Mouse (Mus musculus): Measurements from ENCODE around the gene Anapc13.
A peak's percentile ranks its signal among the peaks of the same experiment; 100 is the strongest.

The Anapc13 gene

GRCm38 (mm10) chr9:102625983-102626838, at the start of gene Anapc13, which contains the start of gene Cep63:
Gene Anapc13, plus strand, starts transcription at chr9:102626296.
Gene Cep63, minus strand, starts transcription at chr9:102626534.
- DNase-seq (ENCODE audit: low spot score): peak; percentile 97

DNA sequence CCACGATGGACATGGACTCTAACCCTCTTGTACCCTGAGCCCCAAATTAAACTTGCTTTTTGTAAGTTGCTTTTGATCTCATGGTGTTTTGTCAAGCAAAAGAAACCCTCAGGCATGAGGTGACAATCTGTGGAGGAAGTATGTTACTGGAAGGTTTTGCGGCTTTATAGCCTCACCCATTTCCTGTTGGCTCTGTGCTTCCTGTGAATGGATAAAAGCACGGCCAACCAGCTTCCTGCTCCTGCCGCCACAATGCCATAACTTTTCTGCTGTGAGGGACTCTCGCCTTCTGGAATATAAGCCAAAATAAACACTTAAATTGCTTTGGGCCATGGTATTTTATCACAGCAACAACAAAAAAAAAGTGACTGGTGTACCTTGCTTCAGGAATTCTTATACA, 48.6 kb upstream of the Anapc13 start:
- no peak for DNase-seq (ENCODE audit: low spot score)

DNA sequence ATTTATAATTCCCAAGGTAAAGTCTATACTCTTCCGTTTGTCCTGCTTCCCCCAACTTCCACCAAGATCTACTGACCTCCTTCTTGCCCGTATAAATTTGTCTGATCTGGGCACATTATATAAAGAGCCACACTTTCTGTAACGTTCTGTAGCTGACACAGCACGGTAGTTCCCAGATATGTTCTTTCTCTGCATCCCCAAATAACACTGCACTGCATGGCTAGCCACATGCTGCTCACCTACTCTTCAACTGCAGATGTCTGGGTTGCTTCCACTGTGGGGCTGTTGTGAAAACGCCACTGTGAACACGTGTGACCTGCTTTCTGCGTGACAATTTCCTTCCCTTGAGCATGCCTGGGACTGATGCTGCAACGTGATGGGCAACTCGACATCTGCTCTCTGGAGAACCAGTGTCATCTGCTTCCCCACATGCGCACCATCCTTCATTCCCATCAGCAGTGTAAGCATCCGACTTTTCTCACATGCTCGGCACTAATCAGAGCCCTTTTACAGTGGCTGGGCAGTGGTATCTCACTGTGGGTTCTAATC, 44.1 kb upstream of the Anapc13 start:
- DNase-seq (ENCODE audit: low spot score): no peak

DNA sequence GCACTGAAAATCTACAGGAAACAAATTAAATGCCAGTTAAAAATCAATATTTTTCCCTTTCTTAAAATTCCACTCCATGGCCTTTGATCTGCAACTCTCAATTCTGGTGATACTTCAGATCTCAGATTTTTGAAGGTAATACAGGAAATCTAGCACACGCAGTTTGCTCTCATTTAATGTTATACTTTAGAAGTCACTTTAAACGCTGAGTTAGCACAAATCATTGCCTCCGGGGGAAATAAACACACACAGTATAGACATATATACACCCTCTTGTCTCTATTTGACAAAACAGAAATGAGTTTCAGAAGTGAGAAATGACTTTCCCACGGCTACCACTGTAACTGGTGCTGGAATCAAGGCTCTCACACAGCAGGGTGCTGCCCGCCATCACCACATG, 38.7 kb upstream of the Anapc13 start:
- DNase-seq (ENCODE audit: low spot score): no peak

DNA sequence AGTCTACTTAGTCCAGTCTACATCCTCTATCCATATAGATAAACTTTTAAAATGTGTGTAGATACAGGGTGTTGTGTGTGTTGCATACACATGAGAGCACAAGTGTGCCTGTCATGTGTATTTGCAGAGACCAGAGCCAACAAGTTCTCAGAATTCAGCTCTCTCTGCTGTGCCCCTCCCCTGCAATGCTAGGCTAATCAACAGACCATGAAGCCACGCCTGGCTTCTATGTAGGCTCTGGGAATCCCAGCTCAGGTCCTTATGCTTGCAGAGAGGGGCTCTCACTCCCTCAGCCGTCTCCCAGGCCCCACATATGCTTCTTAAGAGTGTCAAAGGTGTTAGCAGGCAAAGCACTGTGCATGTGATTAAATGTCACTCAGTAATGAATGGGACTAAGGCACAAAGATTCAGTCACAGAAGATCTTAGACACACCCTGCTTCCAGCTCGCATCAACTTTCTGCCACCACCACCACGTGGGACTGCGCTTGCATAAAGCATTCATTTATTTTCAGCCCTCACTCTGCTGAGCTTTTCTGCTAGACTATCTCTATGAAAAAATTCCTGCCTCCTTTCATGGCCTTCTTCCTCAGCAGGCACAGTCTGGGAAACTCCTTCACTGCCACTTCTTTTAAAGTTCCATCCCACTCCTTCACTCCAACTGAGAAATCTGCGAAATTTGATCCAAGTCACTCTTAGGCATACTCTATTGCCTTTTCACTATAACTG, 31.3 kb upstream of the Anapc13 start:
- DNase-seq (ENCODE audit: low spot score): no peak

GRCm38 (mm10) chr9:102595662-102596436, 30.2 kb upstream of the Anapc13 start:
- DNase-seq (ENCODE audit: low spot score): peak; percentile 16

GRCm38 (mm10) chr9:102601187-102601586, 24.9 kb upstream of the Anapc13 start:
- no peak for DNase-seq (ENCODE audit: low spot score)

DNA sequence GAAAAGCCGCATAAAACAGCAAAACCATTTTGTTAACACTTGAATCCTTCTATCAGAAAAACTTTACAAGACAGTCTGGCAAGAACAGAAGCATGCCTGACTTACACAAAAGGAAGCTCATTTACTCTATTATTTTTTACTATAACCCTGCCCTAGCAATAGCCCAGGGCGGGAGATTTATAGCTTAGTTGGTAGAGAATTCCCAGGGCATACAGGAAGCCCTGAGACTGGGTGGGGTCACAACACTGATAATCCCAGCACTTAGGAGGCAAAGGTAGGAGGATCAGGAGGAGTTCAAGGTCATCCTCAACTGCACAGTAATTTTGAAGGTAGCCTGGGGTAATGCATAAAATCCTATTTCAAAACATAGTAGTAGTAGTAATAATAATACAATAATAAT, 24.4 kb upstream of the Anapc13 start:
- no peak for DNase-seq (ENCODE audit: low spot score)

GRCm38 (mm10) chr9:102605162-102605561, 20.9 kb upstream of the Anapc13 start:
- DNase-seq (ENCODE audit: low spot score): no peak

GRCm38 (mm10) chr9:102607471-102607870, 18.6 kb upstream of the Anapc13 start:
- DNase-seq (ENCODE audit: low spot score): no peak

DNA sequence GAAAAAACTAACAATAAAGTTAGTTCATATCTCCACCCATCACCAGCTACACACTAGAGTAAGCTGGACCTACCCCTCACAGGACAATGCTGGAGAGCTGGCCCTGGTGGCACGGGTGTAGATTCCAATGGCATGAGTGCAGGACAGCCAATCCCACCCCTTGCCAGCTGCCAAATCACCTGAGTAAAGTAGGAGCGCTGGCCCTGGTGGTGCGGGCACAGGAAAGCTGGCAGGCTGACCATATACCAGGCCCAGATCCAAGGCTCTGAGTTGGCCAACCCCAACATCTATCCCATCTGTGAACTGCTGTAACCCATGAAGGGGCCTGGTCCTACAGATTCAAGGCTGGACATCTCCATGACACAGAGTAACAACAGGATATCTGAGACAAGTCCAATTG, 16.9 kb upstream of the Anapc13 start:
- no peak for DNase-seq (ENCODE audit: low spot score)

- DNase-seq (ENCODE audit: low spot score): no peak
These were observed 11.0 kb upstream of the Anapc13 start for GRCm38 (mm10) chr9:102615071-102615470.

DNA sequence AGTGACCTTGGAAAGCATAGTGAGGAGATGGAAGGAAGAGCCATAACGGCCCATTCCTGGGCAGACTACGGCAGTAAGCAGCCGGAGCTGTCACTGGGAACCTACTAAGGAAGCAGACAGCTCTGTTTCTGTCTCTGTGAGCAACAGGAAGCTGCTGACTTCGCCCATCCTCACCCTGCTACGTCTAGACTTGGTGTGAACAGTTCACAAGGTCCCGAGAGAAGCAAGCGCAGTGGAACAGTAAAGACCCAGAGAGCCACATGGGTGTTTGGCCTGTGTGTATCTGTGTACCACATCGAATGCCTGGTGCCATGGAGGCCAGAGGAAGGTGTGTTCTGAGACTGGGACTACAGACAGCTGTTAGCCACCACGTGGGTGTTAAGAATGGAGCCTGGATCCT, 9.8 kb upstream of the Anapc13 start:
- DNase-seq (ENCODE audit: low spot score): no peak

DNA sequence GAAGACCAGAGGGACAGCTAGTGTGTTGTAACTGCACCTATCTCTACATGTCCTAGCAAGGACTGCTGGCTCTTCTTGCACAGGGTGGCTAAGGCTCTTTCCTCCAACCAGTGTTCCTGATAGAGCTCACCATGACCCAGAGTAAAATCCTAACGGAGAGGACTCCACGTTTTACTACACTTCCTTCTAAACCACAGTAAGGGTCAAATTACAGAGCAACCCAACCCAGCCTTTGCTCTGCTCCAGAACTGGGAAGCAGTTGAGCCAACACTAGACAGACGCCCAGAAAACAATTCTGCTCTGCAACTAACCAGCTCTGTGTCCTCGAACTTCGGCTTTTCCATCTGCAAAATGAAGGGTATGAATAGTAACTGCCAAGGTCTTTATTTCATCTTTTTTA, 4.7 kb upstream of the Anapc13 start:
- no peak for DNase-seq (ENCODE audit: low spot score)

- peak; percentile 78 for DNase-seq (ENCODE audit: low spot score)
These were observed 3.8 kb upstream of the Anapc13 start for GRCm38 (mm10) chr9:102622192-102622857.

GRCm38 (mm10) chr9:102622876-102623275, 3.2 kb upstream of the Anapc13 start:
- no peak for DNase-seq (ENCODE audit: low spot score)

- no peak for DNase-seq (ENCODE audit: low spot score)
These were observed 2.5 kb upstream of the Anapc13 start for GRCm38 (mm10) chr9:102623581-102623980.

- DNase-seq (ENCODE audit: low spot score): peak; percentile 60
These were observed 604 bp upstream of the Anapc13 start for GRCm38 (mm10) chr9:102625401-102625982.

- DNase-seq (ENCODE audit: low spot score): peak; percentile 28
These were observed 736 bp downstream of the Anapc13 start for GRCm38 (mm10) chr9:102626839-102627225.

- DNase-seq (ENCODE audit: low spot score): no peak
These were observed 1.3 kb downstream of the Anapc13 start for GRCm38 (mm10) chr9:102627442-102627841.

GRCm38 (mm10) chr9:102629052-102629451, 3.0 kb downstream of the Anapc13 start:
- DNase-seq (ENCODE audit: low spot score): no peak
